Mouse (Mus musculus): ENCODE results near the gene Lcp1.

The Lcp1 gene

GRCm38 (mm10) chr14:75177400-75177799 lies 46.5 kb downstream of the Lcp1 start:
- DNase-seq: no peak

- peak; percentile 49 to 59 for DNase-seq
Observed at GRCm38 (mm10) chr14:75178384-75178793, 47.5 kb downstream of the Lcp1 start.

GRCm38 (mm10) chr14:75178801-75179211 lies 47.9 kb downstream of the Lcp1 start:
- peak; percentile 73 to 78 for DNase-seq

GRCm38 (mm10) chr14:75179255-75179963 lies 48.5 kb downstream of the Lcp1 start:
- peak; percentile 49 to 64 for DNase-seq

GRCm38 (mm10) chr14:75180551-75180978 lies 49.7 kb downstream of the Lcp1 start:
- DNase-seq: no peak

GRCm38 (mm10) chr14:75181062-75181935 lies 50.4 kb downstream of the Lcp1 start:
- DNase-seq: no peak

GRCm38 (mm10) chr14:75182378-75182777 lies 51.5 kb downstream of the Lcp1 start:
- no peak for DNase-seq

- DNase-seq: no peak
Observed at GRCm38 (mm10) chr14:75182831-75183230, 51.9 kb downstream of the Lcp1 start.

GRCm38 (mm10) chr14:75184069-75184790 lies 53.3 kb downstream of the Lcp1 start:
- no peak for DNase-seq

- no peak for DNase-seq
Observed at GRCm38 (mm10) chr14:75185796-75186594, 55.1 kb downstream of the Lcp1 start.

GRCm38 (mm10) chr14:75186858-75187415 lies 56.0 kb downstream of the Lcp1 start:
- DNase-seq: no peak

- DNase-seq: no peak
Observed at GRCm38 (mm10) chr14:75188521-75188920, 57.6 kb downstream of the Lcp1 start.

GRCm38 (mm10) chr14:75189031-75189430 lies 58.1 kb downstream of the Lcp1 start:
- DNase-seq: no peak

GRCm38 (mm10) chr14:75190683-75191082 lies 59.8 kb downstream of the Lcp1 start:
- no peak for DNase-seq

- no peak for DNase-seq
Observed at GRCm38 (mm10) chr14:75192427-75192826, 61.5 kb downstream of the Lcp1 start.

- peak in 1 of 2 experiments; percentile 33 for DNase-seq
Observed at GRCm38 (mm10) chr14:75192858-75193257, 62.0 kb downstream of the Lcp1 start.

- peak; percentile 45 to 54 for DNase-seq
Observed at GRCm38 (mm10) chr14:75195530-75195929, 64.6 kb downstream of the Lcp1 start.

- peak in 1 of 2 experiments; percentile 52 for DNase-seq
Observed at GRCm38 (mm10) chr14:75197027-75197426, 66.1 kb downstream of the Lcp1 start.

- DNase-seq: peak in 1 of 2 experiments; percentile 39
Observed at GRCm38 (mm10) chr14:75197660-75198059, 66.8 kb downstream of the Lcp1 start.

- DNase-seq: no peak
Observed at GRCm38 (mm10) chr14:75205363-75206051, 74.6 kb downstream of the Lcp1 start.

GRCm38 (mm10) chr14:75206307-75206706 lies 75.4 kb downstream of the Lcp1 start:
- no peak for DNase-seq
